Mouse (Mus musculus) erythroblast, embryonic 14.5 days (primary cell): ENCODE data around the gene Otud7b.

ENCODE experiments used
- GATA1 ChIP-seq: IDR thresholded peaks from 2 replicates; pipeline ENCODE4 v1.6.1; 2012; ENCODE audit warnings: low read length, inconsistent platforms, mixed read lengths
- TAL1 ChIP-seq: IDR thresholded peaks from 3 replicates; pipeline ENCODE4 v1.6.1; 2012; ENCODE audit warnings: low read length, inconsistent platforms, mixed read lengths

DNA sequence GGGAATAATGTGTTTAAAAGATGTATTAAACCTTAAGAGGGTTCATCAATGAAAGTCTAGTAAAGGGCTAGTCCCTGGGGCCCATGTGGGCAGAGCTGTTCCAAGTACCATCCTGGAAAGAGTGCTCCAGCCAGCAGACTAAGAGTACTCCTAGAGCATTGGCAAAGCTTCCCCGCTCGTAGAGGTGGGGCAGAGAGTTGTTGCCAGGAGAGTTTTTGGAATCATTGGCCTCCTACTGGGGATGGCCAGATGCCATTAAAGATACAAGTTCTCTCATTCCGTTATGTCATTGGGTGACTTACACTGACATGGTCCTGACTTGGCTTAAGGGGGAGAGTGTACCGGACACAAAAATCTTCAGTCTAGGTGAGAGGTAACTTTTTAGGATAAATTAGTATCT is 75.2 kb downstream of the Otud7b start:
- TF ChIP-seq GATA1: no peak
- TF ChIP-seq TAL1: no peak
